Mouse (Mus musculus): ENCODE data around the gene Acap3. TPM values are rescaled to one million over a fixed set of nuclear protein-coding genes. Genes with fewer than 3 reads are reported as not detected.

Gene Acap3
- polyA plus RNA-seq, 1 experiment from 2014 or later: 9.7 TPM

GRCm38 (mm10) chr4:155908281-155908680, 16.7 kb downstream of the Acap3 start:
- DNase-seq (ENCODE audit: low spot score) (no peak), ATAC-seq (ENCODE audit: low FRiP score, low TSS enrichment) (peak; percentile 24; the same call in 1 of the 2 replicates)
- Histone ChIP-seq H3K9me3 (ENCODE audit: control insufficient read depth, low read length) (no peaks in the 10 kb centered on the region), H3K4me1 (replicated peaks; ENCODE audit: control insufficient read depth, insufficient read depth) (no peaks in the 10 kb centered on the region), H3K9ac (ENCODE audit: low read length) (no peak overlapping the region), H3K36me3 (ENCODE audit: control insufficient read depth, insufficient read depth, low read length) (peaks cover 4% of the 10 kb centered on the region), H3K4me2 (replicated peaks; ENCODE audit: low read depth) (no peak overlapping the region), H3K27me3 (ENCODE audit: control insufficient read depth, insufficient read depth, low read length) (no peaks in the 10 kb centered on the region), H3K4me3 (ENCODE audit: low read depth, low read length) (no peak overlapping the region), H3K27ac (replicated peaks) (no peak overlapping the region)
- 62% methylated on average over 7 of the region's 7 CpGs for WGBS
- TF ChIP-seq CTCF (IDR thresholded peaks at IDR 0.05; ENCODE audit: low read depth) (no peak), EP300 (optimal IDR thresholded peaks at IDR 0.05) (no peak)

- no peak for DNase-seq (ENCODE audit: low spot score)
Measured at GRCm38 (mm10) chr4:155908751-155909150, 17.1 kb downstream of the Acap3 start.

GRCm38 (mm10) chr4:155932031-155932430, 40.4 kb downstream of the Acap3 start:
- H3K4me2 ChIP-seq (replicated peaks; ENCODE audit: low read depth): no peak overlapping the region
- WGBS: 60% methylated on average over 1 of the region's 1 CpGs
- no peaks in the 10 kb centered on the region for H3K36me3 ChIP-seq (ENCODE audit: control insufficient read depth, insufficient read depth, low read length)
- DNase-seq (ENCODE audit: low spot score): no peak
- no peak for ATAC-seq (ENCODE audit: low FRiP score, low TSS enrichment)
- no peak for TF ChIP-seq EP300 (optimal IDR thresholded peaks at IDR 0.05)
- TF ChIP-seq CTCF (IDR thresholded peaks at IDR 0.05; ENCODE audit: low read depth): no peak
- H3K4me3 ChIP-seq (ENCODE audit: low read depth, low read length): no peak overlapping the region
- no peaks in the 10 kb centered on the region for H3K9me3 ChIP-seq (ENCODE audit: control insufficient read depth, low read length)
- H3K4me1 ChIP-seq (replicated peaks; ENCODE audit: control insufficient read depth, insufficient read depth): no peaks in the 10 kb centered on the region
- H3K27me3 ChIP-seq (ENCODE audit: control insufficient read depth, insufficient read depth, low read length): no peaks in the 10 kb centered on the region
- H3K9ac ChIP-seq (ENCODE audit: low read length): no peak overlapping the region
- H3K27ac ChIP-seq (replicated peaks): no peak overlapping the region

More at GRCm38 (mm10) chr4:155908751-155909150, 17.1 kb downstream of the Acap3 start:
- ATAC-seq (ENCODE audit: low FRiP score, low TSS enrichment): no peak
- Histone ChIP-seq H3K4me3 (ENCODE audit: low read depth, low read length) (no peak overlapping the region), H3K27me3 (ENCODE audit: control insufficient read depth, insufficient read depth, low read length) (no peaks in the 10 kb centered on the region), H3K9ac (ENCODE audit: low read length) (no peak overlapping the region), H3K27ac (replicated peaks) (no peak overlapping the region), H3K4me1 (replicated peaks; ENCODE audit: control insufficient read depth, insufficient read depth) (no peaks in the 10 kb centered on the region), H3K4me2 (replicated peaks; ENCODE audit: low read depth) (no peak overlapping the region), H3K36me3 (ENCODE audit: control insufficient read depth, insufficient read depth, low read length) (peaks cover 1% of the 10 kb centered on the region), H3K9me3 (ENCODE audit: control insufficient read depth, low read length) (no peaks in the 10 kb centered on the region)
- WGBS: 84% methylated on average over 4 of the region's 4 CpGs
- TF ChIP-seq CTCF (IDR thresholded peaks at IDR 0.05; ENCODE audit: low read depth): no peak
- no peak for TF ChIP-seq EP300 (optimal IDR thresholded peaks at IDR 0.05)

DNA sequence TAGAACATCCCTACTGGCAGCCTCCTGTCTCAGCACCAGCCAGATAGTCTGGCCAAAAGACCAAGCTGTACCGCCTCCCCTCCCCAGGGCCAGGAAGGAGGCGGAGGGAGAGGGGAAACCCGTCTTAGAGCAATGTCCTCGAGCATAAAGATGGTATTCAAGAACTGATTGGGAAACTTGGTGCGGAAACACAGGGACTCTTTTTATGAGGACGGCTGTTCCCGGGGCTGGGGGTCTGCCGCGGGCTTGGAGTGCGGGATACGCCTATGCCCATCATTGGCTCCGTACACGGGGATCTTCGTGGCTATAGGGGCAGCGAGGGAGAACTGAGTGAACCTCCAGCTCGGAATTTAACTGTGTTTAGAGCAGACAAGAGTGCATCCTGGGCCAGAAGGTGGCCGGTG, 51.4 kb downstream of the Acap3 start:
- WGBS: under 1% methylated on average over 17 of the region's 17 CpGs
- TF ChIP-seq CTCF (IDR thresholded peaks at IDR 0.05; ENCODE audit: low read depth) (no peak), EP300 (optimal IDR thresholded peaks at IDR 0.05) (no peak)
- Histone ChIP-seq H3K9me3 (ENCODE audit: control insufficient read depth, low read length) (no peaks in the 10 kb centered on the region), H3K27ac (replicated peaks) (peak overlapping the region; percentile 90), H3K4me1 (replicated peaks; ENCODE audit: control insufficient read depth, insufficient read depth) (peaks cover 6% of the 10 kb centered on the region; the same call in 1 of the 2 replicates), H3K4me3 (ENCODE audit: low read depth, low read length) (peak overlapping the region; percentile 98), H3K36me3 (ENCODE audit: control insufficient read depth, insufficient read depth, low read length) (no peaks in the 10 kb centered on the region), H3K4me2 (replicated peaks; ENCODE audit: low read depth) (peak overlapping the region; percentile 94), H3K27me3 (ENCODE audit: control insufficient read depth, insufficient read depth, low read length) (no peaks in the 10 kb centered on the region), H3K9ac (ENCODE audit: low read length) (peak overlapping the region; percentile 94)
- ATAC-seq (ENCODE audit: low FRiP score, low TSS enrichment): peak; percentile 6; the same call in 1 of the 2 replicates
- DNase-seq (ENCODE audit: low spot score): peak; percentile 29

DNA sequence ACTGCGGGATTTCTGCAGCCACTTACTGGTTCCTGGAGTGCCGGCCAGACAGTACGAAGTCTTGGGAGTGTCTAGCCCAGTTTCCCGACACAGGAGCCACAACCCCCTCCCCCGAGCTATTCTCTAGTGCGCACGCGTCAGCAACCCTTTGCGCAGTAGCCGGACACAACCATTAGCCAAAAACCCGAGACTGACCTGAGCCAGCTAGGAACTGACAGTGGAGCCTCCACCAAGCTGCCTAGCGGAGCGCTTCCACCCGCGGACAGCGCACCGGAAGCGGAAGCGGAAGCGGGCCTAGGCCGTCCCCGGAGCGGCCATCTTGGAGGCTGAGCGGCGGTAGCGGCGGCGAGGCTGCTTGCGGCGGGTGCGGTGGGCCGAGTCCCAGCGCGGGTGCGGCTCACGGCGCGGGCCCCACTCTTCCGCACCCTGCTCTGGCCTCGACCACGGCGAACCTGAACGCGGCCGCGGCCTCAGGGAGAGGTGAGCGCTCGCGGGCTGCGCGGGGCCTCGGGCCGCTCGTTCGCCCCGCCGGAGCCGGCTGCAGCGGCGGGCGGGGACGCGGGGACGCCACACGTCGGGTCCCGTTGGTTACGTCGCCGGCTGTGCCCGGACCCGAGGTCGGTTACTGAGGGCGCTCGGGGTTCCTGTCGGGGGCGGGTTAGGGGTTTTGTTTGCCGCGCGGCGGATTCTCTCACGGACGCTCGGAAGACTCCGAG, 52.1 kb downstream of the Acap3 start, which contains the start of gene Ube2j2:
TSS of gene Ube2j2 (plus strand) at position 298 of the 716 bp plus-strand sequence.
- ATAC-seq (ENCODE audit: low FRiP score, low TSS enrichment) (peak; percentile 97), DNase-seq (ENCODE audit: low spot score) (peak; percentile 96)
- TF ChIP-seq CTCF (IDR thresholded peaks at IDR 0.05; ENCODE audit: low read depth) (no peak), EP300 (optimal IDR thresholded peaks at IDR 0.05) (no peak)
- peaks cover 6% of the 10 kb centered on the region; the same call in 1 of the 2 replicates for H3K4me1 ChIP-seq (replicated peaks; ENCODE audit: control insufficient read depth, insufficient read depth)
- peak within 1 kb of the TSS; percentile 94 for H3K9ac ChIP-seq (ENCODE audit: low read length)
- H3K36me3 ChIP-seq (ENCODE audit: control insufficient read depth, insufficient read depth, low read length): no peaks in the 10 kb centered on the region
- under 1% methylated on average over 70 of the region's 85 CpGs for WGBS
- no peaks in the 10 kb centered on the region for H3K27me3 ChIP-seq (ENCODE audit: control insufficient read depth, insufficient read depth, low read length)
- no peaks in the 10 kb centered on the region for H3K9me3 ChIP-seq (ENCODE audit: control insufficient read depth, low read length)
- peak within 1 kb of the TSS; percentile 93 for H3K27ac ChIP-seq (replicated peaks)
- peak within 1 kb of the TSS; percentile 94 for H3K4me2 ChIP-seq (replicated peaks; ENCODE audit: low read depth)
- peak within 1 kb of the TSS; percentile 98 for H3K4me3 ChIP-seq (ENCODE audit: low read depth, low read length)

GRCm38 (mm10) chr4:155944271-155944670, 52.6 kb downstream of the Acap3 start:
- peak; percentile 68 for ATAC-seq (ENCODE audit: low FRiP score, low TSS enrichment)
- TF ChIP-seq EP300 (optimal IDR thresholded peaks at IDR 0.05) (no peak), CTCF (IDR thresholded peaks at IDR 0.05; ENCODE audit: low read depth) (no peak)
- DNase-seq (ENCODE audit: low spot score): peak; percentile 46
- Histone ChIP-seq H3K4me3 (ENCODE audit: low read depth, low read length) (peak overlapping the region; percentile 98), H3K4me2 (replicated peaks; ENCODE audit: low read depth) (peak overlapping the region; percentile 94), H3K4me1 (replicated peaks; ENCODE audit: control insufficient read depth, insufficient read depth) (peaks cover 6% of the 10 kb centered on the region; the same call in 1 of the 2 replicates), H3K27ac (replicated peaks) (peak overlapping the region; percentile 93), H3K27me3 (ENCODE audit: control insufficient read depth, insufficient read depth, low read length) (no peaks in the 10 kb centered on the region), H3K36me3 (ENCODE audit: control insufficient read depth, insufficient read depth, low read length) (no peaks in the 10 kb centered on the region; the same call in 1 of the 2 replicates), H3K9ac (ENCODE audit: low read length) (peak overlapping the region; percentile 94), H3K9me3 (ENCODE audit: control insufficient read depth, low read length) (no peaks in the 10 kb centered on the region)
- WGBS: under 1% methylated on average over 17 of the region's 17 CpGs

Measured in stomach, postnatal 0 days (tissue).